Mouse (Mus musculus) kidney, adult 11 months (tissue): ENCODE data around the gene Ddias.
"Not testable (repeated sequence)": the region's sequence is repeated elsewhere in the genome, so short reads cannot be mapped to it uniquely, and the experiment has no call there.

Experiments
- DNase-seq: peaks from one replicate; pipeline ENCODE4 v3.0.0; 2022

Gene Ddias

DNA sequence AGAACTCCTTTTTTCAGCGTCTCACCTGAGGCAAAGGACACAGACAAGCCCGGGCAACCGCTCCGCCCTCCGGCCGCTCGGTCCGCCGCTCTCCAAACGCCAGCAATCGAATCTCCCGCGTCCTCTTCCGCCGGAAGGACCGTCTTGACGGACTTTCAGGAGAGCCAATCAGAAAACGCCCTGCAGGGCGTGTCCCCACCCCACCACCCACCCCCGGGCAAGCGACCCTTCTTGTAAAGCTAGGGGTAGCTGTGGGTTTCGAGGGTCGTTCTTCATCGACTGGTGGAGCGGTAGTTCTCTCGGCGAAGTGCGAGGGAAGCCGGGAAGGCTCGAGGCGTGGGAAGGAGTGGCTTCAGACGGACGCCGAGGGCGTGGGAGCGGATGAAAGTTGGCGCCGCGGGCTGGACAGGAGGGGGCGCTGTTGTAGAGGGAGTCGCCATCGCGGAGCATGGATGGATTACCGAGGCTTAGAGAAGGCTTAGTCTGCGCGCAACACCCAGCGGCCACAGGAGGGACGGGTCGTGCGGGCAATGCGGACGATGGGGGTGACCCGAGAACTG is at the start of gene Ddias, which contains the start of gene Prcp:
TSS of gene Ddias (minus strand) at position 132 of the 560 bp plus-strand sequence.
TSS of gene Prcp (plus strand) at position 355 of the 560 bp plus-strand sequence.
- peak; percentile 89 for DNase-seq

DNA sequence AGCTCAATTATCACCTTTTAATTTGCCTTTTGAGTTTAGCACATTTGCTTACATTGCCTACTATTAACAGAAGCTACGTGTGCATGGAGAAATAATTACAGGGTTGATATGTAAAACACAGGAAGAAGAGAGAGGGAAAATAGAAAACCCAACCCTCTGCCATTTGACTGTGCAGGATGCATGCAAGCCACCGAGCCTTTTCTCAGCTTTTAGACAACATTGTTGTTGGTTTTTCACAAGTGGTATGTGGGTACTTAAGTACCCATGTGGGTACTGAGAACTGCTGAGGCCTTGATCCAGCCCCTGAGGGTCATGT is 46.8 kb upstream of the Ddias start:
- no peak for DNase-seq

DNA sequence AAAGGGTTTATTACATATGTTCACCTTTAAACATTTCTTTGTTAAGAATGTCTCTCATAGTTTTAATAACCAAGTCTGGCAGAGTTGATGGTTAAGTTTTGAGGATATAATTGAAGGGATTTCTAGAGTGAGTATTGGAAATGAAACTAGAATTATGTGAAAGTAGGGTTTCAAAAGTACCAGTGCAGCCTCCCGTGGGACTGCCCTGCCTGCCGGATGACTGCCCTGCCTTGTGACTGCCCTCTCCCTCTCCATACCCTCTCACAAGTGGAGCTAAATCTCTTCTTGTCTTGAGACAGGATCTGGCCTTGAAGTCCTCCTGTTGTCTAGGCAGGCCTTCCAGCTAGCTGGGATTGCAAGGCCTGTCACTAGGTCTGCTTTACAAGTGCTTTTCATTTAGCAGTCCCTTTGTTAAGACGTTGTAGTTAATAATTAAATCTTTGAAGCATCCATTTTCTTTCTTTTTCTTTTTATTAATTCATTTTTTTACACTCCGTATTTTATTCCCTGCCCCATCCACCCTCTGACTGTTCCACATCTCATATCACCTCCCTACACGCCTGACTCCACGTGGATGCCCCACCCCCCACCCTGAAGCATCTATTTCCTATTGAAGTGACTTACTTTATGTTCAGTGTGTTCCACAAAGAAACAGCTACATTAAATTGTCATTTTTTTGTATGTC is 46.3 kb upstream of the Ddias start:
- no peak for DNase-seq

DNA sequence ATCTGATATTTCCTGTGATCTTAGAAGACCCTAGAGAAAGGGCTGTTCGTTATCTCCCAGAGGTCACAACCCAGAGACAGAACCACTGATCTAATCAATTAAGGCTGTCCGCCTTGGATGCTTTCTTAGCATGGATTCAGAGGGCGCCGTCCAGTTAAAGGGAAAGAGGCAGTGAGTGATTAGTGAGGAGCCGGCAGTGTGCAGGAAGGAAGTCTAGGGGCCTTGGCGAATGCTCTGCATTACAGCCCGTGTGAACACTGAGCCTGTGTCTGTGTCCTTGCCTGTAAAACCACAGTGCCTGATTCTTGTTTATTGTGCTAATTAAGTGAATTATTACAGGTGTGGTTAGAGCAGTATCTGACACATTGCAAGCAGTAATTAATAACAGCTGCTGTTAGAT is 30.2 kb upstream of the Ddias start:
- not testable (repeated sequence) for DNase-seq

DNA sequence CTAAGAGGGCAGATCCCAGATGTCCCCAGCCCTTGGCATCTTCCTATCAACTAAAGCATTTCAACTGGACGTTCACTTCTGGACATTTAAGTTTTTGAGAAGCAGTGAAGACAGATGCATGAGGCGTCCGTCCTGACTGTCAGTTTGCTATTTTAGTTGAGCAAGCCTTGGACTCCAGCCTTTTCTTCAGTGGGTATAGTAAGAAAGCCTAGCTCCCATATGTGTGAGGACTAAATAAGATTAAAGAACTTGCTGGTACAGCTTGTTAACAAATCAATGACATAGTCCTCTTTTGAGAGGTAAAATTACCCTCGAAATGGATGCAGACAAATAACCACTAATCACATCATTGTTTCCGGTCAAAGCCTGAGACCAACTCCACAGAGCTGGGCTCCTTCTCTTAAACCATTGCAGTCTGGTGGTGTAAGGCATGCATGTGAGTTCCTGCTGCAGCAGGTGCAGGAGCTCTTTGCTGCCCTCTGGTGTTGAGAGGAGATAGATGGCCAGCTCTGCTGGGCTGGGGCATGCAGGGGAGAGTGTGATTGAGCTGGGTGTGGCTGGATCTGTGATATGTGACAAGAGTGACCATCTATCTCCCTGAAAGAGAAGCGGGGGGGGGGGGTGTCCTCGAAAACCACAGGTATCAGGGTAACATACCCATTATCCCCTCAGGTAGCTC is 29.5 kb upstream of the Ddias start:
- DNase-seq, result peak; percentile 55

DNA sequence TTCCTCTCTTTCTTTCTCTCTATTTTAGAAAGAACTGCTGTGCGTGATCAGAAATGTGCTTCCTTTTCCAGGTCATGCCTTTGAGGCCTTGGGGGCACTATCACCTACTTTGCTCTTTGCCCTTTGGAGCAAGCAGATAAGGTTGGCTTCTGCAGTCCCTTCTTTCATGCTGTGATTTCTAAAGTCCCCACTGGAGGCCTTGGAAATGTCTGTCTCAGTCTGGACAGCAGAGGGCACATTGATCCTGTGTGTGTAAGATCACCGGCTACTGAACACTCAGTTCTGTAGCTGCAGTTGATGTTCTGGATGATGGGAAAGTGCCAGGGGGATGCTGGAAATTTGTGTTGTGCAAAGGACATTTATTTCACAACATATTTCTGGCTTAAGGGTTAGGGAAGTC is 23.0 kb upstream of the Ddias start:
- no peak for DNase-seq

DNA sequence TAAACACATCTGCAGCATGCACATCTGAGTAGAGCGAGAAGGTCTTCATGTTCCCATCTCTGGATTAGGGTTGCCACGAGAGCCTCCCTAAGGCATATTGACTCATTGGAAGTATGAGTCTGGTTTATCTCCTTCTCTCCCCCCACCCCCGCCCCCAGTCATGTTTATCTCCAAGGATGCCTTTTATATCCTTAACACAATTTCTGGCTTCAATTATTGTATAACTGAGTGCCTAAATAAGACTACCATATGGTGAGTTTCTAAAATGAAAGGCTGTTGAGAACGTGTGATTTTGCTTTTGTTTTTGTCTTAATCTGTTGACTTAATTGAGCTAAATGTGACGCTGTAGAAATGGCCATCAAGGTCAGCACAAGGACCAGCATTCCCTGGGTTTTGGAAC is 22.0 kb upstream of the Ddias start:
- no peak for DNase-seq

DNA sequence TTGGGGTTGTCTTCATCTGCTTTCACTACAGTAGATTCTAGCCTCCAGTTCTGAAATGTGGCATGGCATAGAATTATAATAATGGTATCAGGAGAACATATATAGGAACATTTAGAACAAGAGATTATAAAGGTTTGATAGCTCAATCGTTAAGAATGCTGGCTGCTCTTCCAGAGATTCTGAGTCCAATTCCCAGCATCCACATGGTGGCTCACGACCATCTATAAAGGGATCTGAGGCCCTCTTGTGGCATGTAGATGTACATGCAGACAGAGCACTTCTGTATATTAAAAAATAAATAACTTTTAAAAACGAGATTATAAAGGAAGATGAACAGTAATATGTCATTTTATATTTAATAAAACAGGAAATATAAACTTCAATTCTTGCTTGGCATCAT is 19.4 kb upstream of the Ddias start:
- DNase-seq, result no peak

DNA sequence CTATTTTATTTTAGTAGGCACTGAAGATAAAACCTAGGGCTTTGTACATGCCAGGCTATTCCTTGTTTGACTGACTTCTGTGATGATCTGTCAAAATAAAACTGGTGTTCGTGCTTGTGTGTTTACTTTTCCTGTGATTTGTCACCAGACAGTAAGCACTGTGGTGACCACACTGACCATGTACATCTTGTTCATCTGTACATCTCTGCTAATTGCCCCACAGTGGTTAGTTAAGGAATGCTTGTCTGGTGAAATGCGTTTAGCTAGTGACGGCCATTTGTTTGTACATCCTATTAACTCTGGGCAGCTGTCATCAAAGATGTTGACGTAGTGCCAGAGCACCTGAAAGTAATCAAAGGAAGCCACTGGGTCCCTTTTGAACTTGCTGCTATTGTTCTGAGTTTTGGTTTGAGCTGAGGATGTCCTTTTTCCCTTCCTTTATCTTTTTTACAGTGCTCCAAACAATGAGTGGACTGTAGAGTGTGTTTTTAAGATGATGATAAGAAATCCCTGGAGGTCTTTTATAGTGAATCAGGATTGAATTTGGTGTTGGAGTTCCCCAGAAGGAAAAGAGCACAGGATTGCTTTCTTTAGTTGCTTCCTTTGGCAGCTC is 16.7 kb upstream of the Ddias start:
- no peak for DNase-seq

DNA sequence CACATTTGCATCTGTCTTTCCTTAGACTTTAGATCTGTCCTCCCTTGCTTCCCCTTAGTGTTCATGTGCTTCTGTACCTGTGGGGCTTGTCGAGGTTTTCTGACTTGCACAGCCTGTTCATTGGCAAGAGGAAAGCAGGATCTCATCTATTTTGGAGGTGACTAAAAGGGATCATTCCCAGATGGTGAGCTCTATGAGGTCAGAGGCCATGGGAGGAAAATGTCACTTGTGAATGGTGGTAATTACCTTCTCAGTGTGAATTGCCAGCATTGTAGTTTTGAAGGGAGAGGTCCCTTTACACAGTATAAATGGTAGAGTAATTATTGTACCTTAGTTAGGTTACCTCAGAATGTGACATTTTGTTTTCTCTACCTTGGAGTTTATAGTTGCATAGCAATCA is 16.2 kb upstream of the Ddias start:
- DNase-seq, result no peak

DNA sequence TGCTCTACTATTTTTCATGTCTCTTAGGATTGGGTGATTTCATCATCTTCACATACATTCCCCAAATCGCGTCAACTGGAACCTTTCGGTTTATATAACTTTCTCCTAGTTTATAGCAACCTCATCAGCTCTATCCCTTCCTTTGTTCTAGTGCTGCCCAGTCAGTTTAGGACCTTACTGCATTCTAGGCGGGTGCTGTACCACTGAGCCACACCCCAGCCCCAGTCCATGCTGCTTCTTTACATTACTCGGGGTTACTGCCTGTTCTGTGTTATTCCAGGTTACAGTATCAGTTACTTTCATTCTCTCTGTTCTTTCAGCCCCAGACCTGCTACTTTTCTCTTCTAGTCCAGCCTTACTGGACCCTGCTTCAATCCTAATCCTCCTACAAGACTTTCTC is 13.2 kb upstream of the Ddias start:
- DNase-seq, result no peak

DNA sequence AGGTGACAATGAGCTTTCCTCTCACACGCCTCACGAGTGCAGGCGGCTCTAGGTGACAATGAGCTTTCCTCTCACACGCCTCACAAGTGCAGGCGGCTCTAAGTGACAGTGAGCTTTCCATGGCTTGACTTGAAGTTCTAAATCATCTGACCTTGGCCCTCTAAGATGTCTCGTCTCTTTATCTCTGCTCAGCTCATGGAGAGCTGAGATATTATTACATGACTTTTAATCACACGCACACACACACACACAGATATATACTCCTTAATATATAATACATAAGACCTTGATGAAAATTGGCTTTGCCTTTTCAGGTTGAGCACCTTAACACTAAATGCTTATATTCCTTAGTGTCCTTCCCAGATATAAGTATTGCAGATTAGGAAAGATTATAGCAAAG is 12.8 kb upstream of the Ddias start:
- no peak for DNase-seq

DNA sequence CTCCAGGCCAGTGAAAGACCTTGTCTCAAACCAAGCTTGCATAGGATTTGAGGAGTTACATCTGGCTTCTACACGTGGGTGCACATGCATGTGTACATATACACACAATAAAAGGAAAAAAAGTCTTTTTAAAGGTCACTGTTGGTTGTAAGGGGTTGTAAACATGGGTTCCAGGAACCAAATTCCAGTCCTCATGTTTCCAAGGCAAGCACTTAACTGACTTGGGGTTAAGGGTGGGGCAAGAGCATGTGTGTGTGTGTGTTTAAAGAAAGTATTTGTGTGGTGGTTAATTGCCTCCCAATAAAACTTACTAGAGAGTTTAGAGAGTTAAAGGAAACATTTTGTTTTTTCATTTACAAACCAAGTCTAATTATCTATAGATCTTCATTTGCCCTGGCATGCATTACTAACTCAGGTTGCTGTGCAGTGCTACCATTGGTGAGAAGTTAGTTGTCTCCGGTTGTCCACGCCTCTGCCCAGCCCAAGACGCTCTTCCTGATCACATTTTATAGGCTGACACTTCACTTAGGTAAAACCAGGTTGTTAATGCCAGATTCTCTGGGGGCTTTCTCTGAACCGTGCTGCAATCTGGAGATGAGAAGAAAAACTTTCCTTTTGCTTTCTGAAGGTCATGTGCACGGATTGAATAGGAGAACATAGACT is 11.1 kb upstream of the Ddias start:
- DNase-seq, result peak; percentile 5

DNA sequence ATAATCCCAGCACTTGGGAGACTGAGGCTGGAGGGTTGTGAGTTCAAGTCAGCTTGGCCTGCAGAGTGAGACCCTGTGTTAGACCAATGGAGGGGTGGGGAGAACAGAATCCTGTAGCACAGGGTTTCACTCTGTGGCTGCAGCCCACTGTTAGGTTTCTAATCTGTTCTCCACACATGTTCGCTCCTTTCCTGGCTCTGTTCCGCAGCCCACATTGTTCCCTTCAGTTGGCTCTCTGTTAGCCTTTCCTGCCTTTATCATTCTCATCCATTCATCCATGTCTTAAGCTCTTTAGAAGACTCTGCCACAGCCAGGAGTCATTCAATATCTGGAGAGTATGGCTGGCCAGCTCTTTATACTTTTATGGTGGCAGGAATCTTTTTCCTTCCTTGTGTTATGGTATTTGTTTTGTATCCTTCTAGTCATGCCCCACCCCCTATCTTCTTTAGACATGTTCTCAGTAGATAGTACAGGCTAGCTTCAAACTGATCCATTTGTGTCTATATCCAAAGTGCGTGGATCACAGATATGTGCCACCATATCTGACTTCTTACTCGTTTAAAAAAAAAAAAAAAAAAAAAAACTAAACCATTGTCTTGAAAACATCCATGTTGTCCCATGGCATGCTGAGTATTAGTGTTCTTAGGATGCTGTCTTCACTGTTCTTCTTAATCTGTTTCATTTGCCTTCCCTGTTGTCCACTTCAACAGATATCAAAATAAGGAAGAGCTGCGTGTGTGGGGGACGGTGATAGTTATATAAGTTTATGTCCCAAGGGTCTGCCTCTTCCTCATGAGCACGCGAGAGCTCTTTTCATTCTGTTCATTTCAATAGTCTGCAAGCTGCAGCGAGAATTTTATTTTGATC is 10.0 kb upstream of the Ddias start:
- DNase-seq, result no peak

DNA sequence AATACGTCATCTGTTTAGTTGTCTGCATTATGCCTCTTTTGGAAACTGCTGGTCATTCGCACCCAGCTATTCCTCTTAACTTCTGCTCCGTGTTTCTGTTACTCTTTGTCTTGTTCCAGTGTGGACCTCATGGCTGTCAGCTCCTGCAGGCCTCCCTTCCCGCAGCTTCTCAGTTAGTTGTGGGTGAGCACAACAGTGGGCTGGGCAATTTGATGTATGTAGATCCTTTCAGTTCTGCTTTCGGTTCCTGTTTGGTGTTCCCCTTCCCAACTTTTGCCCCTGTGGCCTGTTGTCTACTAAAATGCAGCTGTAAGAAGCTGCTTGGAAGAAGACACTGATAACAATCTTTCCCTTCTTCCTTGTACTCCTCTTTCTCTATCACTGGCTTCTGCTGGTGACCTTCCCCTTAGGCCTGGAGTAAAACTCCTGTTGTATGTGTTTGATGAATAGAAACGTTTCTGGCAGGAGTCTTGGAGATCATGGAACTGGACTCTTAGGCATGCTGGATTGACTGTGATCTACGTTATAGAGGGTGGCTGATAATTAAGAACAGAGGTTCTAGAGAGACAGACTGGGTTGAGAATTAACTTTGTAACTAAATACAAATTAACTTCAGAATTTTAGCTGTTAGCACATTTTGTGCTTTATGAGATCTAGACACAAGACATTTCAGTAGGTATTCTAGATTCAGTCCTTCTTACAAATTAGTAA is 4.7 kb upstream of the Ddias start:
- DNase-seq, result peak; percentile 17

DNA sequence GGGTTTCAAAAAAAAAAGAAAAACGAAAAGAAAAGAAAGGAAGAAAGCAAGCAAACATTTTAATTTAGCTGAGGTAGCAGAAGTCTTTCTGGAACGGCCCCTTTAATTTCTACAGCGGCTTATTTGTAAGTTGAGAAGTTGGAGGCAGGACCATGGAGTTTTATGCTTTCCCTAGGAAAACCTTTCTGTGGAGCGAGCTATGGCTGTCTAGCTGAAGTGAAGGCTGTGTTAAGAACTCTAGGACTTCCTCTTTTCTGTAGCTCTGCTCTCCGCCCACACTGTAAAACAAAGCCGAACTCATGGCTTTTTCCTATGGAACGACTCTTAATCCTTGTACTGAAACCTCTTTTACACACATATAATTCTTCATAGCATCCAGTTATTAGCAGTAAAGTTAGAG is 2.5 kb upstream of the Ddias start:
- DNase-seq, result no peak

DNA sequence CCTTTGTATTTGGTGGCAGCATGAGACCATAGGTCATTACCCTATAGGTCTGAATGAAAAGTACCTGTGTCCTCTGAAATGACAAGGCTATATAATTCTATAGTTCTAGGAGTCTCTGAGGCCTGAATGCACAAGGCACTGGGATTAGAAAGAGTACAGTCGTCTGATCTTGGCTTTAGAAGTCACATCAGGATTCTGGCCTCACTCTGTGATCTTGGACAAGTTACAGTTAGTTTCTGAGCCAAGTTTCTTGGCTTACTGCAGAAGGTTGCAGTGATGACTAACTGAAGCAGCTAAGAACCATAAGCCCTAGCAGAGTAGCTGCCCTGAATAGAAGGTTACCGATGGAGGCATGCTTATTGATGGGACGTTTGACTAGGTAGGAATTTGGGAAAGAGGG is 2.0 kb upstream of the Ddias start:
- DNase-seq, result peak; percentile 11

DNA sequence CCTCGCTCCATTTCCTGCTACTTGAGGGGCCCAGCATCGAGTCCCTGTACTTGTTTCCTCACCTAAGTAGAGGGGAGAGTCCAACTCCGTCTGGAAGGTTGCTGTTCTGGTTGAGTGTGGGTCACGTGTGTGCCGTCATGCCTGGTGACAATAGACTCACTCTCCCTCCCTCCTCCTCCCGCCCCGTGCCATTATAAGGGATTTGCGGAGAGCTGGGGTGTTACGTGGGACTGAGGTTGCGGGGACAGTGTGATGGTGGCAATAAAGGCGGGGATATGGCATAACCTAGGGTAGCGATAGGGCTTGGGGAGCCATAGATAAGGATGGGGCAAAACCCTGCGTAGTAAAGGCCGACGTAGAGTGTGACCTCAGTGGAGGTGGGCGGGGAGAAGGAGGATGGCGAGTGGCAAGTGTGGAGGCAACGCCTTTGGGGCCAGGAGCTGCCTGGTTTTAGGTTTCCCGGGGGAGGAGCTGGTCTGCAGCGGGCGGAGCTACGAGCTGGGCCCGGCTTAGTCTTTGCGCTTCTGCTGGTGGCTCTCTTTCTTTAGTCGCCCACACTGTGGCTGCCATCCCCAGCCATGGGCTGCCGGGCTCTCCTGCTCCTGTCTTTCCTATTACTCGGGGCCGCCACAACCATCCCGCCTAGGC is 838 bp upstream of the Ddias start:
- DNase-seq, result peak; percentile 94

DNA sequence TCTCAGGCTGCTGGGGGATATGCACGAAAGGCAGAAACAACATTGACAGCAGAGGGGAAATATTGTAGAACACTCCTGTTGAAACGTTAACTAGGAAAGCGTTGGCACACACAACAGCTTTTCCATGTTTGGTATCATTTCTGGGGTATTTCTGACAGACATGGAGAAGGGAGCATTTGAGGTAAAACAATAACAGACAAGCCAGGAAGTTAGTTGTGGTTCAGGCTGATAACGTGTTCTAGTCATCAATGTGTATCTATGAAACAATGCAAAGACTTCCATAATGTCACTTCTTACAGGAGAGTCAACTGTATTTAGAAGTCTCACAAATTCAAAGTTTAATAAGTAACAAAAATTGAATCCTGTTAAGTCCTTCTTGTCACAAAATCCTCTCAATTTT is 2.5 kb downstream of the Ddias start:
- no peak for DNase-seq

DNA sequence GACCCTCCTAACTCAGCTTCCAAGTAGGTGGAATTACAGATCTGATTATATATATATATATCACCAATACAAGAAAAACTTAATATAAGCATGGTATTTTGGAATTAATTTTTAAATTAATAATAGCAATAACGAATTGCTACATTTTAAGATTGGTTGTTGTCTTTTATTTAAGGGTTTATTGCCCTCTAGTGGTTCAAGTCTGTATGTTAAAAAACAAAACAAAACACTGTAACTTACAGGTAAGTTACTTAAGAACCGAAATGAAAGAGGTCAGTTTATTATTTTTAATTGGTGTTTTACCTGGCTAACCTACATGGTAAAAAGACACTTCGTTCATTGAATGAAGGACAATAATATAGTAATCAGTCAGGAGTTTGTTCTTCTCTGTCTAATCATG is 3.9 kb downstream of the Ddias start:
- DNase-seq, result no peak

DNA sequence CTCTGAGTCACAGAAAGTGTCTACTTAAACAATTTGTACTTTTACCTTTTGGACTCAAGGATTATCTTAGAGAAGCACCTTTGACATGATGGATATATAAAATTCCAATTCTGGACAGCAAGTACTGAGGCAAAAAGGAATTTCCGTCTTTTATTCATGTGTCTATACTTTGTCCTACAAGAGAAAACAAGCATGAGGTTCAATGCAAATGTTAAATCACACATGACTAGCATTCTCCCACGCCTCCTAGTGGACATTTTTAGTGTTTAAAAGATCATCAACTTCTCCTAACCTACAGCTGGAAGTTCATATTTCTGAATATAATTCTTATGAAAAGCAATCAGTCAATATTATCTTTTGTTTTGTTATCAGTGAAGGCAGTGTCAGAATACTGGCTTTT is 7.5 kb downstream of the Ddias start:
- DNase-seq, result no peak
